Mouse (Mus musculus) heart, embryonic 15.5 days (tissue): ENCODE results near the gene Prep. TPM values are rescaled to one million over a fixed set of nuclear protein-coding genes. Genes with fewer than 3 reads are reported as not detected.

Experiments used
- ATAC-seq: fragments of 200-750 bp; cut with Nextera tagmentation; replicated peaks from 2 replicates; pipeline ENCODE4 v1.8.0; 2017; ENCODE audit warnings: low read depth, moderate TSS enrichment; ENCODE audit not compliant: insufficient number of reproducible peaks, insufficient read depth, low FRiP score
- H3K27ac ChIP-seq: fragments of 300-500 bp; sonication (generic); 2 replicates; pipeline ENCODE4 v1.5.1; 2015; ENCODE audit warnings: mild to moderate bottlenecking, inconsistent platforms
- H3K27me3 ChIP-seq: fragments of 300-500 bp; sonication (generic); 2 replicates; pipeline ENCODE4 v1.6.1; 2015; ENCODE audit warnings: inconsistent platforms
- H3K36me3 ChIP-seq: fragments of 300-500 bp; sonication (generic); 2 replicates; pipeline ENCODE4 v1.6.1; 2015; ENCODE audit warnings: mild to moderate bottlenecking, inconsistent platforms
- H3K4me1 ChIP-seq: fragments of 300-500 bp; sonication (generic); replicated peaks from 2 replicates; pipeline ENCODE4 v1.6.1; 2015; ENCODE audit warnings: inconsistent platforms
- H3K4me2 ChIP-seq: fragments of 300-500 bp; sonication (generic); 2 replicates; pipeline ENCODE4 v1.6.1; 2015; ENCODE audit warnings: inconsistent platforms, mild to moderate bottlenecking, moderate library complexity
- H3K4me3 ChIP-seq: fragments of 300-500 bp; sonication (generic); 2 replicates; pipeline ENCODE4 v1.5.1; 2015; ENCODE audit warnings: mild to moderate bottlenecking, inconsistent platforms
- H3K9ac ChIP-seq: fragments of 300-500 bp; sonication (generic); 2 replicates; pipeline ENCODE4 v1.6.1; 2015; ENCODE audit warnings: mild to moderate bottlenecking, inconsistent platforms
- H3K9me3 ChIP-seq: fragments of 300-500 bp; sonication (generic); replicated peaks from 2 replicates; pipeline ENCODE4 v1.6.1; 2016; ENCODE audit warnings: inconsistent platforms
- WGBS: fragments of 180-500 bp; shearing (Covaris S2); methylation state at CpG from one replicate; pipeline ENCODE4 v1.1.7; 2015; ENCODE audit warnings: mixed read lengths; 5-methylcytosine and 5-hydroxymethylcytosine counted together
- polyA plus RNA-seq: library from polyadenylated mRNA; unstranded; fragments of >200 nt; fragmentation: Nextera tagmentation; extraction: Ambion mirVana; gene quantifications from 2 replicates; pipeline ENCODE4 v1.2.1, GENCODE M21; 2015

Prep gene
- polyA plus RNA-seq, 1 experiment from 2014 or later: 23.9 TPM

- Histone ChIP-seq H3K9me3 (no peaks in the 10 kb centered on the region; the same call in 1 of the 2 replicates), H3K36me3 (no peaks in the 10 kb centered on the region)
- WGBS: 84% methylated on average over 6 of the region's 6 CpGs
These were observed 8.6 kb upstream of the Prep start for GRCm38 (mm10) chr10:45058361-45058760.

GRCm38 (mm10) chr10:45060841-45061240 lies 6.2 kb upstream of the Prep start:
- no peak for ATAC-seq
- Histone ChIP-seq H3K4me1 (peaks cover under 1% of the 10 kb centered on the region; the same call in 1 of the 2 replicates), H3K9me3 (no peaks in the 10 kb centered on the region; the same call in 1 of the 2 replicates), H3K36me3 (no peaks in the 10 kb centered on the region), H3K4me2 (no peak overlapping the region), H3K27ac (no peak overlapping the region), H3K9ac (no peak overlapping the region), H3K27me3 (no peaks in the 10 kb centered on the region), H3K4me3 (no peak overlapping the region)
- 45% methylated on average over 1 of the region's 1 CpGs for WGBS

More at GRCm38 (mm10) chr10:45058361-45058760, 8.6 kb upstream of the Prep start:
- Histone ChIP-seq H3K4me3 (no peak overlapping the region), H3K4me1 (no peaks in the 10 kb centered on the region), H3K27ac (no peak overlapping the region), H3K27me3 (no peaks in the 10 kb centered on the region), H3K4me2 (no peak overlapping the region), H3K9ac (no peak overlapping the region)
- ATAC-seq: no peak

- H3K4me2 ChIP-seq: peak overlapping the region; percentile 72
- ATAC-seq: no peak
- H3K4me3 ChIP-seq: peak overlapping the region; percentile 99
- peak overlapping the region; percentile 86 for H3K27ac ChIP-seq
- WGBS: 12% methylated on average over 12 of the region's 12 CpGs
- H3K9ac ChIP-seq: peak overlapping the region; percentile 94
- H3K27me3 ChIP-seq: no peaks in the 10 kb centered on the region
- H3K9me3 ChIP-seq: no peaks in the 10 kb centered on the region
- peaks cover 40% of the 10 kb centered on the region for H3K4me1 ChIP-seq
- no peaks in the 10 kb centered on the region for H3K36me3 ChIP-seq
These were observed 672 bp upstream of the Prep start for GRCm38 (mm10) chr10:45066131-45066930.

- Histone ChIP-seq H3K4me1 (peaks cover 40% of the 10 kb centered on the region), H3K9ac (peak overlapping the region; percentile 94), H3K27me3 (no peaks in the 10 kb centered on the region), H3K27ac (peak overlapping the region; percentile 86), H3K9me3 (no peaks in the 10 kb centered on the region), H3K4me2 (peak overlapping the region; percentile 72), H3K36me3 (peaks cover 5% of the 10 kb centered on the region; the same call in 1 of the 2 replicates), H3K4me3 (peak overlapping the region; percentile 99)
- ATAC-seq: peak; percentile 58
- WGBS: 0% methylated on average over 28 of the region's 28 CpGs
These were observed 478 bp downstream of the Prep start for GRCm38 (mm10) chr10:45067436-45067925.

GRCm38 (mm10) chr10:45069557-45069956 lies 2.6 kb downstream of the Prep start:
- no peak overlapping the region for H3K4me3 ChIP-seq
- H3K9ac ChIP-seq: no peak overlapping the region
- no peak overlapping the region for H3K27ac ChIP-seq
- ATAC-seq: no peak
- peaks cover 40% of the 10 kb centered on the region for H3K4me1 ChIP-seq
- peaks cover 21% of the 10 kb centered on the region for H3K36me3 ChIP-seq
- no peaks in the 10 kb centered on the region for H3K9me3 ChIP-seq
- no peaks in the 10 kb centered on the region for H3K27me3 ChIP-seq
- peak overlapping the region; percentile 72 for H3K4me2 ChIP-seq
- WGBS: 47% methylated on average over 6 of the region's 6 CpGs

GRCm38 (mm10) chr10:45070362-45070761 lies 3.4 kb downstream of the Prep start:
- H3K4me3 ChIP-seq: no peak overlapping the region
- no peak overlapping the region for H3K27ac ChIP-seq
- ATAC-seq: no peak
- peaks cover 45% of the 10 kb centered on the region for H3K4me1 ChIP-seq
- H3K9me3 ChIP-seq: no peaks in the 10 kb centered on the region
- H3K36me3 ChIP-seq: peaks cover 21% of the 10 kb centered on the region
- no peak overlapping the region for H3K4me2 ChIP-seq
- no peak overlapping the region for H3K9ac ChIP-seq
- WGBS: 57% methylated on average over 5 of the region's 5 CpGs
- no peaks in the 10 kb centered on the region for H3K27me3 ChIP-seq

- Histone ChIP-seq H3K4me1 (peaks cover 50% of the 10 kb centered on the region), H3K4me2 (no peak overlapping the region), H3K4me3 (no peak overlapping the region), H3K9me3 (no peaks in the 10 kb centered on the region), H3K27ac (no peak overlapping the region), H3K9ac (no peak overlapping the region), H3K27me3 (no peaks in the 10 kb centered on the region), H3K36me3 (peaks cover 21% of the 10 kb centered on the region)
- WGBS: 65% methylated on average over 13 of the region's 13 CpGs
- no peak for ATAC-seq
These were observed 4.2 kb downstream of the Prep start for GRCm38 (mm10) chr10:45070929-45071813.

GRCm38 (mm10) chr10:45072339-45072738 lies 5.3 kb downstream of the Prep start:
- H3K36me3 ChIP-seq: peaks cover 21% of the 10 kb centered on the region
- no peaks in the 10 kb centered on the region for H3K9me3 ChIP-seq
- H3K4me2 ChIP-seq: no peak overlapping the region
- H3K4me3 ChIP-seq: no peak overlapping the region
- no peak for ATAC-seq
- H3K9ac ChIP-seq: no peak overlapping the region
- H3K4me1 ChIP-seq: peaks cover 56% of the 10 kb centered on the region
- H3K27me3 ChIP-seq: no peaks in the 10 kb centered on the region
- no peak overlapping the region for H3K27ac ChIP-seq
- WGBS: 90% methylated on average over 4 of the region's 4 CpGs

GRCm38 (mm10) chr10:45074543-45074942 lies 7.5 kb downstream of the Prep start:
- no peak overlapping the region for H3K4me3 ChIP-seq
- peaks cover 21% of the 10 kb centered on the region for H3K36me3 ChIP-seq
- H3K9ac ChIP-seq: no peak overlapping the region
- H3K9me3 ChIP-seq: no peaks in the 10 kb centered on the region
- ATAC-seq: no peak
- H3K4me1 ChIP-seq: peaks cover 40% of the 10 kb centered on the region
- H3K27me3 ChIP-seq: no peaks in the 10 kb centered on the region
- H3K27ac ChIP-seq: no peak overlapping the region
- WGBS: 80% methylated on average over 6 of the region's 6 CpGs
- no peak overlapping the region for H3K4me2 ChIP-seq

- H3K4me2 ChIP-seq: no peak overlapping the region
- no peaks in the 10 kb centered on the region for H3K9me3 ChIP-seq
- ATAC-seq: no peak
- no peak overlapping the region for H3K27ac ChIP-seq
- H3K9ac ChIP-seq: no peak overlapping the region
- no peak overlapping the region for H3K4me3 ChIP-seq
- H3K36me3 ChIP-seq: peaks cover 21% of the 10 kb centered on the region
- H3K27me3 ChIP-seq: no peaks in the 10 kb centered on the region
- H3K4me1 ChIP-seq: peaks cover 36% of the 10 kb centered on the region
- 46% methylated on average over 5 of the region's 5 CpGs for WGBS
These were observed 8.6 kb downstream of the Prep start for GRCm38 (mm10) chr10:45075491-45076051.

GRCm38 (mm10) chr10:45076585-45076984 lies 9.6 kb downstream of the Prep start:
- H3K4me3 ChIP-seq: no peak overlapping the region
- no peak for ATAC-seq
- 81% methylated on average over 10 of the region's 10 CpGs for WGBS
- peaks cover 28% of the 10 kb centered on the region for H3K4me1 ChIP-seq
- H3K27me3 ChIP-seq: no peaks in the 10 kb centered on the region
- no peaks in the 10 kb centered on the region for H3K9me3 ChIP-seq
- no peak overlapping the region for H3K4me2 ChIP-seq
- H3K36me3 ChIP-seq: peaks cover 21% of the 10 kb centered on the region
- no peak overlapping the region for H3K27ac ChIP-seq
- no peak overlapping the region for H3K9ac ChIP-seq
